In genomic region chr9:46246752-46247324, GRCm38 (mm10) we compare ENCODE assay signal across 9 mouse cellular contexts. TPM values are rescaled to one million over a fixed set of nuclear protein-coding genes. Genes with fewer than 3 reads are reported as not detected.
DNase-seq lines count a peak whose midpoint lies in the region; ATAC-seq and TF ChIP-seq lines count a peak whose summit lies in the region.
"Had no signal": no experiment of that assay in that cellular context is flagged by ENCODE, and none has a peak within 500 bp of the region (broad histone marks: within the 10 kb centered on the region; RNA-seq: fewer than 3 reads in every experiment).

No protein-coding gene starts in this region.

- no peaks in the 10 kb centered on the region for H3K27me3 ChIP-seq in spleen, adult 2 months (ENCODE audit: control insufficient read depth, insufficient read depth, low read length)
- H3K27me3 ChIP-seq in forebrain, embryonic 16.5 days (replicated peaks; ENCODE audit: control insufficient read depth, insufficient read depth, low read length), result no peaks in the 10 kb centered on the region
- H3K27me3 ChIP-seq in limb, embryonic 12.5 days, result peaks cover 8% of the 10 kb centered on the region; the same call in 1 of the 2 replicates
- no peaks in the 10 kb centered on the region for H3K27me3 ChIP-seq in midbrain, embryonic 15.5 days (replicated peaks)
- H3K27me3 ChIP-seq in stomach, postnatal 0 days (ENCODE audit: control insufficient read depth, insufficient read depth, low read length), result no peaks in the 10 kb centered on the region

- H3K9me3 ChIP-seq in forebrain, embryonic 16.5 days (ENCODE audit: control insufficient read depth, low read length), result no peaks in the 10 kb centered on the region
- no peaks in the 10 kb centered on the region for H3K9me3 ChIP-seq in limb, embryonic 12.5 days
- H3K9me3 ChIP-seq in midbrain, embryonic 15.5 days, result no peaks in the 10 kb centered on the region
- H3K9me3 ChIP-seq in stomach, postnatal 0 days (ENCODE audit: control insufficient read depth, low read length), result no peaks in the 10 kb centered on the region

- TF ChIP-seq EP300 in stomach, postnatal 0 days (optimal IDR thresholded peaks at IDR 0.05), result no peak

- TF ChIP-seq CTCF in spleen, adult 2 months (IDR thresholded peaks at IDR 0.05; ENCODE audit: extremely low read depth, insufficient read depth, insufficient read length, insufficient replicate concordance), result peak; percentile 69; the same call in 1 of the 2 replicates
- TF ChIP-seq CTCF in stomach, postnatal 0 days (IDR thresholded peaks at IDR 0.05; ENCODE audit: low read depth), result peak; percentile 93

- TF ChIP-seq POLR2A in spleen, adult 2 months (IDR thresholded peaks at IDR 0.05; ENCODE audit: low read depth, low read length), result no peak

- no peak overlapping the region for H3K4me2 ChIP-seq in forebrain, embryonic 16.5 days (ENCODE audit: low read length)
- peak overlapping the region; percentile 30 for H3K4me2 ChIP-seq in limb, embryonic 12.5 days
- H3K4me2 ChIP-seq in midbrain, embryonic 15.5 days, result no peak overlapping the region
- H3K4me2 ChIP-seq in stomach, postnatal 0 days (replicated peaks; ENCODE audit: low read depth), result peak overlapping the region; percentile 19; the same call in 1 of the 2 replicates

- H3K27ac ChIP-seq in spleen, adult 2 months (ENCODE audit: insufficient read depth, low read length), result no peak overlapping the region
- H3K27ac ChIP-seq in forebrain, embryonic 16.5 days (ENCODE audit: low read length), result no peak overlapping the region
- no peak overlapping the region for H3K27ac ChIP-seq in limb, embryonic 12.5 days
- no peak overlapping the region for H3K27ac ChIP-seq in midbrain, embryonic 15.5 days
- no peak overlapping the region for H3K27ac ChIP-seq in stomach, postnatal 0 days (replicated peaks)

- peak in 1 of 2 experiments; percentile 20 for DNase-seq in spleen, adult 2 months (ENCODE audit: low read depth in 1 of 2, low spot score in 2 of 2)
- DNase-seq in spleen, postnatal 4 days (ENCODE audit: low spot score in 2 of 2), result no peak
- peak; percentile 53 for DNase-seq in c-Kit-positive CD71-positive TER-119-positive erythroid progenitor cells, embryonic 14.5 days (ENCODE audit: low spot score)
- peak; percentile 66 for DNase-seq in kidney, adult 18-20 months
- peak; percentile 84 for DNase-seq in stomach, postnatal 0 days (ENCODE audit: low spot score)

- H3K4me1 ChIP-seq in spleen, adult 2 months (ENCODE audit: control insufficient read depth, insufficient read depth, insufficient read length), result no peaks in the 10 kb centered on the region
- no peaks in the 10 kb centered on the region for H3K4me1 ChIP-seq in forebrain, embryonic 16.5 days (replicated peaks; ENCODE audit: control insufficient read depth, insufficient read depth, low read length)
- H3K4me1 ChIP-seq in limb, embryonic 12.5 days (replicated peaks), result peaks cover 4% of the 10 kb centered on the region; the same call in 1 of the 2 replicates
- H3K4me1 ChIP-seq in midbrain, embryonic 15.5 days, result no peaks in the 10 kb centered on the region
- H3K4me1 ChIP-seq in stomach, postnatal 0 days (replicated peaks; ENCODE audit: control insufficient read depth, insufficient read depth), result no peaks in the 10 kb centered on the region

- no peak overlapping the region for H3K9ac ChIP-seq in forebrain, embryonic 16.5 days (replicated peaks; ENCODE audit: low read depth, low read length)
- H3K9ac ChIP-seq in limb, embryonic 12.5 days (replicated peaks), result no peak overlapping the region
- H3K9ac ChIP-seq in midbrain, embryonic 15.5 days, result no peak overlapping the region
- H3K9ac ChIP-seq in stomach, postnatal 0 days (ENCODE audit: low read length), result no peak overlapping the region

- WGBS in spleen, adult 2 months, result 35% methylated on average over 11 of the region's 11 CpGs
- WGBS in forebrain, embryonic 16.5 days, result 24% methylated on average over 10 of the region's 11 CpGs
- 23% methylated on average over 11 of the region's 11 CpGs for WGBS in limb, embryonic 12.5 days
- WGBS in midbrain, embryonic 15.5 days, result 29% methylated on average over 11 of the region's 11 CpGs
- WGBS in stomach, postnatal 0 days, result 17% methylated on average over 11 of the region's 11 CpGs

- no peaks in the 10 kb centered on the region for H3K36me3 ChIP-seq in spleen, adult 2 months (ENCODE audit: control insufficient read depth, insufficient read depth, low read length)
- H3K36me3 ChIP-seq in forebrain, embryonic 16.5 days (ENCODE audit: control insufficient read depth, insufficient read depth), result no peaks in the 10 kb centered on the region
- H3K36me3 ChIP-seq in limb, embryonic 12.5 days, result no peaks in the 10 kb centered on the region
- H3K36me3 ChIP-seq in midbrain, embryonic 15.5 days (replicated peaks), result no peaks in the 10 kb centered on the region
- no peaks in the 10 kb centered on the region for H3K36me3 ChIP-seq in stomach, postnatal 0 days (ENCODE audit: control insufficient read depth, insufficient read depth, low read length)

- peak; percentile 83 for ATAC-seq in forebrain, embryonic 16.5 days
- ATAC-seq in limb, embryonic 12.5 days (ENCODE audit: insufficient number of reproducible peaks, insufficient read depth, low FRiP score, low TSS enrichment, low read depth), result no peak; the same call in 1 of the 2 replicates
- peak; percentile 81; the same call in 1 of the 2 replicates for ATAC-seq in midbrain, embryonic 15.5 days (replicated peaks)
- ATAC-seq in stomach, postnatal 0 days (ENCODE audit: low FRiP score, low TSS enrichment), result peak; percentile 76

- no peak overlapping the region for H3K4me3 ChIP-seq in spleen, adult 2 months (ENCODE audit: extremely low read depth, insufficient read depth, insufficient read length)
- H3K4me3 ChIP-seq in forebrain, embryonic 16.5 days (replicated peaks; ENCODE audit: low read length), result no peak overlapping the region
- no peak overlapping the region for H3K4me3 ChIP-seq in limb, embryonic 12.5 days (replicated peaks)
- H3K4me3 ChIP-seq in midbrain, embryonic 15.5 days, result no peak overlapping the region
- H3K4me3 ChIP-seq in stomach, postnatal 0 days (ENCODE audit: low read depth, low read length), result no peak overlapping the region
- H3K4me3 ChIP-seq: erythroblast, embryonic 14.5 days had no signal

RNA-seq across cellular contexts. Expression of gene Apoa4, which starts 6.3 kb away (rescaled TPM):
- 0.31 and 0.33 TPM in 2 replicates for polyA plus RNA-seq in spleen, adult 2 months (2012; rRNA removed)
- polyA plus RNA-seq in forebrain, embryonic 16.5 days (2015; fragmentation: Nextera tagmentation; extraction: Ambion mirVana), result not detected in 2 replicates
- polyA plus RNA-seq in limb, embryonic 12.5 days (2016; fragmentation: Nextera tagmentation; extraction: Ambion mirVana), result not detected in 2 replicates
- 1.0 TPM in 1 of 2 replicates, not detected in the other for polyA plus RNA-seq in midbrain, embryonic 15.5 days (2015; fragmentation: Nextera tagmentation; extraction: Ambion mirVana)
- 13.7 and 20.3 TPM in 2 replicates for polyA plus RNA-seq in stomach, postnatal 0 days (2015; fragmentation: Nextera tagmentation; extraction: Ambion mirVana)
- polyA plus RNA-seq: erythroblast, embryonic 14.5 days had no signal

RNA-seq across cellular contexts. Expression of gene Apoc3, which starts 11.4 kb away (rescaled TPM):
- 0.44 and 0.45 TPM in 2 replicates for polyA plus RNA-seq in spleen, adult 2 months (2012; rRNA removed)
- not detected in 2 replicates for polyA plus RNA-seq in forebrain, embryonic 16.5 days (2015; fragmentation: Nextera tagmentation; extraction: Ambion mirVana)
- polyA plus RNA-seq in limb, embryonic 12.5 days (2016; fragmentation: Nextera tagmentation; extraction: Ambion mirVana), result not detected in 2 replicates
- polyA plus RNA-seq in midbrain, embryonic 15.5 days (2015; fragmentation: Nextera tagmentation; extraction: Ambion mirVana), result not detected in 2 replicates
- polyA plus RNA-seq in stomach, postnatal 0 days (2015; fragmentation: Nextera tagmentation; extraction: Ambion mirVana), result 0.58 and 1.2 TPM in 2 replicates
- polyA plus RNA-seq: erythroblast, embryonic 14.5 days had no signal

RNA-seq across cellular contexts. Expression of gene Apoa1, which starts 18.5 kb away (rescaled TPM):
- polyA plus RNA-seq in spleen, adult 2 months (2012; rRNA removed), result 0.22 and 0.42 TPM in 2 replicates
- 1.4 and 1.5 TPM in 2 replicates for polyA plus RNA-seq in forebrain, embryonic 16.5 days (2015; fragmentation: Nextera tagmentation; extraction: Ambion mirVana)
- polyA plus RNA-seq in limb, embryonic 12.5 days (2016; fragmentation: Nextera tagmentation; extraction: Ambion mirVana), result 2.5 and 3.2 TPM in 2 replicates
- polyA plus RNA-seq in midbrain, embryonic 15.5 days (2015; fragmentation: Nextera tagmentation; extraction: Ambion mirVana), result 4.2 and 8.2 TPM in 2 replicates
- polyA plus RNA-seq in stomach, postnatal 0 days (2015; fragmentation: Nextera tagmentation; extraction: Ambion mirVana), result 318 and 335 TPM in 2 replicates

RNA-seq across cellular contexts. Expression of gene Apoa5, which starts 21.6 kb away (rescaled TPM):
- polyA plus RNA-seq in spleen, adult 2 months (2012; rRNA removed), result 0.08 and 0.15 TPM in 2 replicates
- not detected in 2 replicates for polyA plus RNA-seq in forebrain, embryonic 16.5 days (2015; fragmentation: Nextera tagmentation; extraction: Ambion mirVana)
- 0.09 TPM in 1 of 2 replicates, not detected in the other for polyA plus RNA-seq in limb, embryonic 12.5 days (2016; fragmentation: Nextera tagmentation; extraction: Ambion mirVana)
- not detected in 2 replicates for polyA plus RNA-seq in midbrain, embryonic 15.5 days (2015; fragmentation: Nextera tagmentation; extraction: Ambion mirVana)
- polyA plus RNA-seq in stomach, postnatal 0 days (2015; fragmentation: Nextera tagmentation; extraction: Ambion mirVana), result 0.47 and 1.0 TPM in 2 replicates
- polyA plus RNA-seq: erythroblast, embryonic 14.5 days had no signal

RNA-seq across cellular contexts. Expression of gene Zpr1, which starts 26.0 kb away (rescaled TPM):
- 19.4 and 24.9 TPM in 2 replicates for polyA plus RNA-seq in spleen, adult 2 months (2012; rRNA removed)
- polyA plus RNA-seq in forebrain, embryonic 16.5 days (2015; fragmentation: Nextera tagmentation; extraction: Ambion mirVana), result 77.7 and 80.6 TPM in 2 replicates
- polyA plus RNA-seq in limb, embryonic 12.5 days (2016; fragmentation: Nextera tagmentation; extraction: Ambion mirVana), result 55.9 and 56.2 TPM in 2 replicates
- 60.1 and 64.0 TPM in 2 replicates for polyA plus RNA-seq in midbrain, embryonic 15.5 days (2015; fragmentation: Nextera tagmentation; extraction: Ambion mirVana)
- 30.8 and 32.6 TPM in 2 replicates for polyA plus RNA-seq in stomach, postnatal 0 days (2015; fragmentation: Nextera tagmentation; extraction: Ambion mirVana)

Comparison
In these comparisons a context has a peak if more than half of its experiments do, and no peak if none do; other contexts are left out.
1. DNase-seq: peak in c-Kit-positive CD71-positive TER-119-positive erythroid progenitor cells, embryonic 14.5 days (single experiment), kidney, adult 18-20 months (single experiment) and stomach, postnatal 0 days (single experiment); none in spleen, postnatal 4 days (0 of 2).
2. H3K4me2 ChIP-seq: peak in limb, embryonic 12.5 days (single experiment) and stomach, postnatal 0 days (single experiment); none in forebrain, embryonic 16.5 days (single experiment) and midbrain, embryonic 15.5 days (single experiment).
3. RNA of gene Apoa1, which starts 18.5 kb away (polyA plus RNA-seq): 318 to 335 TPM in stomach, postnatal 0 days; 4.2 to 8.2 TPM in midbrain, embryonic 15.5 days, 2.5 to 3.2 TPM in limb, embryonic 12.5 days, 1.4 to 1.5 TPM in forebrain, embryonic 16.5 days and 0.22 to 0.42 TPM in spleen, adult 2 months; every median in the first group is over 10 times any median in the second.